Mouse (Mus musculus) cerebellum, adult 2 months (tissue): ENCODE measurements at regions not wholly inside any gene's neighbourhood (a gene's known extent, or its start where the extent isn't known, plus 50 kb on each side); places are given as distances from the start of the nearest gene placed in this dataset.

Source experiments
- DNase-seq, 2 experiments: peaks; one replicate each; pipeline ENCODE4 v3.0.0; 2021
- H3K27ac ChIP-seq: fragments of 200-500 bp; 2 replicates; pipeline ENCODE4 v1.5.1; 2012; ENCODE audit warnings: low read length, control low read depth, inconsistent platforms; ENCODE audit not compliant: insufficient read depth
- H3K27me3 ChIP-seq: fragments of 200-500 bp; 2 replicates; pipeline ENCODE4 v1.6.1; 2012; ENCODE audit warnings: inconsistent platforms, mild to moderate bottlenecking, low read length, moderate library complexity; ENCODE audit not compliant: control insufficient read depth, insufficient read depth
- H3K4me1 ChIP-seq: fragments of 200-500 bp; 2 replicates; pipeline ENCODE4 v1.6.1; 2011; ENCODE audit warnings: low read length; ENCODE audit not compliant: control insufficient read depth, insufficient read depth
- H3K4me3 ChIP-seq: fragments of 200-500 bp; replicated peaks from 2 replicates; pipeline ENCODE3; 2011; ENCODE audit warnings: mild to moderate bottlenecking, low read depth, low read length, control low read depth; ENCODE audit not compliant: insufficient read depth
- CTCF ChIP-seq: fragments of 200-500 bp; IDR thresholded peaks from 2 replicates; pipeline ENCODE4 v1.5.1; 2011; ENCODE audit warnings: low read depth, mild to moderate bottlenecking, control low read depth, low read length, moderate library complexity, borderline replicate concordance; ENCODE audit not compliant: insufficient read depth
- POLR2A ChIP-seq: fragments of 200-500 bp; IDR thresholded peaks from 2 replicates; pipeline ENCODE4 v1.6.1; 2011; ENCODE audit warnings: low read length, control low read depth, borderline replicate concordance; ENCODE audit not compliant: insufficient read depth
- WGBS: fragments of 180-500 bp; shearing (Covaris S2); methylation state at CpG from one replicate; pipeline ENCODE4 v1.1.7; 2018; 5-methylcytosine and 5-hydroxymethylcytosine counted together

GRCm38 (mm10) chr13:53898351-53898750 lies 157.2 kb downstream of the Drd1 start:
- H3K27me3 ChIP-seq: no peaks in the 10 kb centered on the region
- no peak overlapping the region for H3K4me3 ChIP-seq
- no peaks in the 10 kb centered on the region for H3K4me1 ChIP-seq
- no peak for DNase-seq
- no peak for TF ChIP-seq POLR2A
- no peak for TF ChIP-seq CTCF
- no peak overlapping the region for H3K27ac ChIP-seq
- 82% methylated on average over 10 of the region's 10 CpGs for WGBS

GRCm38 (mm10) chr13:53897176-53897575 lies 158.3 kb downstream of the Drd1 start:
- H3K27me3 ChIP-seq: no peaks in the 10 kb centered on the region
- no peak overlapping the region for H3K4me3 ChIP-seq
- H3K4me1 ChIP-seq: no peaks in the 10 kb centered on the region
- no peak overlapping the region for H3K27ac ChIP-seq
- WGBS: 100% methylated on average over 2 of the region's 2 CpGs
- TF ChIP-seq POLR2A: no peak
- no peak for TF ChIP-seq CTCF
- DNase-seq: no peak

- 85% methylated on average over 3 of the region's 3 CpGs for WGBS
- TF ChIP-seq POLR2A (no peak), CTCF (no peak)
- Histone ChIP-seq H3K4me3 (no peak overlapping the region), H3K27me3 (no peaks in the 10 kb centered on the region), H3K4me1 (no peaks in the 10 kb centered on the region), H3K27ac (no peak overlapping the region)
- no peak for DNase-seq
Measured at GRCm38 (mm10) chr13:53888411-53888810, 167.1 kb downstream of the Drd1 start.

GRCm38 (mm10) chr13:53885756-53886155 lies 169.7 kb downstream of the Drd1 start:
- no peak overlapping the region for H3K4me3 ChIP-seq
- no peaks in the 10 kb centered on the region for H3K4me1 ChIP-seq
- WGBS: 89% methylated on average over 10 of the region's 10 CpGs
- H3K27ac ChIP-seq: no peak overlapping the region
- no peaks in the 10 kb centered on the region for H3K27me3 ChIP-seq
- no peak for DNase-seq
- TF ChIP-seq POLR2A (no peak), CTCF (no peak)

GRCm38 (mm10) chr13:53883206-53883605 lies 172.3 kb downstream of the Drd1 start:
- Histone ChIP-seq H3K4me1 (no peaks in the 10 kb centered on the region), H3K4me3 (no peak overlapping the region), H3K27me3 (no peaks in the 10 kb centered on the region), H3K27ac (no peak overlapping the region)
- 68% methylated on average over 6 of the region's 6 CpGs for WGBS
- no peak for TF ChIP-seq CTCF
- TF ChIP-seq POLR2A: no peak
- no peak for DNase-seq

GRCm38 (mm10) chr13:53880466-53881250 lies 174.8 kb downstream of the Drd1 start:
- Histone ChIP-seq H3K4me3 (no peak overlapping the region), H3K4me1 (no peaks in the 10 kb centered on the region)
- TF ChIP-seq CTCF (no peak), POLR2A (no peak)

GRCm38 (mm10) chr13:53875546-53875945 lies 180.0 kb downstream of the Drd1 start:
- no peaks in the 10 kb centered on the region for H3K4me1 ChIP-seq
- no peak overlapping the region for H3K4me3 ChIP-seq
- H3K27ac ChIP-seq: no peak overlapping the region
- TF ChIP-seq POLR2A (no peak), CTCF (no peak)
- WGBS: 69% methylated on average over 4 of the region's 4 CpGs
- no peaks in the 10 kb centered on the region for H3K27me3 ChIP-seq
- DNase-seq: no peak

More at GRCm38 (mm10) chr13:53880466-53881250, 174.8 kb downstream of the Drd1 start:
- no peaks in the 10 kb centered on the region for H3K27me3 ChIP-seq
- no peak for DNase-seq
- no peak overlapping the region for H3K27ac ChIP-seq
- WGBS: 38% methylated on average over 10 of the region's 10 CpGs

- H3K4me1 ChIP-seq: no peaks in the 10 kb centered on the region
- H3K27me3 ChIP-seq: no peaks in the 10 kb centered on the region
- TF ChIP-seq POLR2A (no peak), CTCF (no peak)
- no peak overlapping the region for H3K27ac ChIP-seq
- WGBS: 80% methylated on average over 5 of the region's 5 CpGs
- no peak for DNase-seq
- no peak overlapping the region for H3K4me3 ChIP-seq
Measured at GRCm38 (mm10) chr13:53865323-53865722, 190.2 kb downstream of the Drd1 start.
